Mouse (Mus musculus): ENCODE measurements at regions not wholly inside any gene's neighbourhood (a gene's known extent, or its start where the extent isn't known, plus 50 kb on each side); places are given as distances from the start of the nearest gene placed in this dataset.

DNA sequence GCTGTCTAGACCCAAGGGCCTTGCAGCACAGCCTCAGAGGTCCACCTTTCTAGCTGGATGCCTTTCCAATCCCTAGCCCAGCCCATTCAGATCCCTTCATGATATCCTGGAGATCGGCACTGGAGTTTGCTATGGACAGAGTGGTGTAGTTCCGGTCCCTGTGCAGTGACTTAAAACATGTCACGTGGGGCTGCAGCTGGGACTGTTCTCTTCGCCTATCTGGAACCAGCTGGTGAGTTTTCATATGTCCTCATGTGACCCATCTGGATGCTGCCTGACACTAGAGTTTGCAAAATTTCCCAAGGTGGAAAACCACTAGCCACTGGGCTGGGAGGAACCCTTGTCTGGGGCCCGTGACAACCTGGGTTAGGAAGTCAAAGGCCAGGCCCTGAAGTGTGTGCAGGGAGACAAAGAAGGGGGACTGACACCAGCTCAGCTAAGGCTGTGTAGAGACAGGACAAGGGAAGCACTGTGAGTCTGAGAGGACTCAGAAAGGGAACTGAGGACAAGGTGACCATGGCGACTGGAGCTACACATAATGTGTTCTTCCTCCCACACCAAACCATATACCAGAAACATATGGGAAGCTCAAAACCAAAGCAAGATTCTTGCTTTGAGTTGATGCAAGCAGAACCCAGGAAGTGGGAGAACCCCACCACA, 75.9 kb upstream of the Dazl start:
- no peak overlapping the region for H3K4me3 ChIP-seq (ENCODE audit: low read depth, low read length)
- H3K4me1 ChIP-seq (ENCODE audit: insufficient read depth, low read depth, low read length), result no peaks in the 10 kb centered on the region
- H3K36me3 ChIP-seq (replicated peaks), result no peaks in the 10 kb centered on the region
- no peak for DNase-seq (ENCODE audit: low spot score)
- TF ChIP-seq TAL1 (conservative IDR thresholded peaks at IDR 0.05; ENCODE audit: low read depth, low read length) (no peak), POLR2AphosphoS5 (IDR thresholded peaks at IDR 0.05; ENCODE audit: insufficient replicate concordance, low read depth, low read length) (no peak), GATA1 (IDR thresholded peaks at IDR 0.05; ENCODE audit: borderline replicate concordance, low read length) (no peak), CTCF (IDR thresholded peaks at IDR 0.05; ENCODE audit: low read depth, low read length) (no peak), GATA2 (IDR thresholded peaks at IDR 0.05; ENCODE audit: borderline replicate concordance, low read depth, low read length) (no peak)
- H3K27me3 ChIP-seq (ENCODE audit: insufficient read depth, low read length), result no peaks in the 10 kb centered on the region
- H3K9me3 ChIP-seq (replicated peaks), result peaks cover 56% of the 10 kb centered on the region
- no peak for ATAC-seq (ENCODE audit: extremely low read depth, insufficient number of reproducible peaks, low FRiP score, poor library complexity, severe bottlenecking)

- no peak overlapping the region for H3K4me3 ChIP-seq (ENCODE audit: low read depth, low read length)
- no peaks in the 10 kb centered on the region for H3K27me3 ChIP-seq (ENCODE audit: insufficient read depth, low read length)
- peaks cover 57% of the 10 kb centered on the region for H3K9me3 ChIP-seq (replicated peaks)
- DNase-seq (ENCODE audit: low spot score), result no peak
- H3K36me3 ChIP-seq (replicated peaks), result no peaks in the 10 kb centered on the region
- no peaks in the 10 kb centered on the region for H3K4me1 ChIP-seq (ENCODE audit: insufficient read depth, low read depth, low read length)
- ATAC-seq (ENCODE audit: extremely low read depth, insufficient number of reproducible peaks, low FRiP score, poor library complexity, severe bottlenecking), result no peak
- no peak for TF ChIP-seq CTCF (IDR thresholded peaks at IDR 0.05; ENCODE audit: low read depth, low read length)
- TF ChIP-seq GATA2 (IDR thresholded peaks at IDR 0.05; ENCODE audit: borderline replicate concordance, low read depth, low read length), result no peak
- TF ChIP-seq TAL1 (conservative IDR thresholded peaks at IDR 0.05; ENCODE audit: low read depth, low read length), result no peak
- no peak for TF ChIP-seq GATA1 (IDR thresholded peaks at IDR 0.05; ENCODE audit: borderline replicate concordance, low read length)
- no peak for TF ChIP-seq POLR2AphosphoS5 (IDR thresholded peaks at IDR 0.05; ENCODE audit: insufficient replicate concordance, low read depth, low read length)
These were observed 77.0 kb upstream of the Dazl start for GRCm38 (mm10) chr17:50370484-50370883.

DNA sequence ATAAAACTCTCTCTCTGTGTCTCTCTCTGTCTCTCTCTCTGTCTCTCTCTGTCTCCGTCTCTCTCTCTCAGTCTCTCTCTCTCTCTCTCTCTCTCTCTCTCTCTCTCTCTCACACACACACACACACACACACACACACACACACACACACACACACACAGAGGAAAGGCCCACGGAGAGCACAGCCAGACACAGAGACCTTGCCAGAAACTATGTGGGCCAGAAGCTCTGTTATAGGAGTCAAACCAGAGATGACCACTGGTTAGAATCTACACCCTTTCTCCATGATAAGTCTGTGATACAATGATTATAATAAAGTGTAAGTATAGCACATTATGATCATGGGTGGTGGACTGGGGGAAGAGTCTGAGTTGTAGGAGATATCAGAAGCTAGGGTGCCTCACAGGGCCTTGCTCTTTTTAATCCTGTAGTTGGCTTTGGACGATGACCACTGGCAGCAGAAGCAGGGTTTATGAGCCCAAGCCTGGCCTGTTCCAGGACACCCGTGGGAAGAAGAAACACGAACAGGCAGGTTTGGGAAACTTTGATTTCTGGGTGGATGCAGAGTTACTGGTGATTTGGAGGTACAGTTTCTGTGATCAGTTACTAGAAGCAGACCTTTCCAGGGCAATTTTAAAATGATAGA, 80.2 kb upstream of the Dazl start:
- Histone ChIP-seq H3K36me3 (replicated peaks) (no peaks in the 10 kb centered on the region), H3K27me3 (ENCODE audit: insufficient read depth, low read length) (no peaks in the 10 kb centered on the region), H3K4me3 (ENCODE audit: low read depth, low read length) (no peak overlapping the region), H3K9me3 (replicated peaks) (peaks cover 49% of the 10 kb centered on the region), H3K4me1 (ENCODE audit: insufficient read depth, low read depth, low read length) (no peaks in the 10 kb centered on the region)
- no peak for DNase-seq (ENCODE audit: low spot score)
- TF ChIP-seq GATA1 (IDR thresholded peaks at IDR 0.05; ENCODE audit: borderline replicate concordance, low read length) (no peak), GATA2 (IDR thresholded peaks at IDR 0.05; ENCODE audit: borderline replicate concordance, low read depth, low read length) (no peak), POLR2AphosphoS5 (IDR thresholded peaks at IDR 0.05; ENCODE audit: insufficient replicate concordance, low read depth, low read length) (no peak), CTCF (IDR thresholded peaks at IDR 0.05; ENCODE audit: low read depth, low read length) (no peak), TAL1 (conservative IDR thresholded peaks at IDR 0.05; ENCODE audit: low read depth, low read length) (no peak)
- ATAC-seq (ENCODE audit: extremely low read depth, insufficient number of reproducible peaks, low FRiP score, poor library complexity, severe bottlenecking), result no peak

- DNase-seq (ENCODE audit: low spot score), result no peak
- H3K4me3 ChIP-seq (ENCODE audit: low read depth, low read length), result no peak overlapping the region
- no peak for TF ChIP-seq TAL1 (conservative IDR thresholded peaks at IDR 0.05; ENCODE audit: low read depth, low read length)
- TF ChIP-seq GATA2 (IDR thresholded peaks at IDR 0.05; ENCODE audit: borderline replicate concordance, low read depth, low read length), result no peak
- no peak for TF ChIP-seq CTCF (IDR thresholded peaks at IDR 0.05; ENCODE audit: low read depth, low read length)
- no peak for TF ChIP-seq POLR2AphosphoS5 (IDR thresholded peaks at IDR 0.05; ENCODE audit: insufficient replicate concordance, low read depth, low read length)
- TF ChIP-seq GATA1 (IDR thresholded peaks at IDR 0.05; ENCODE audit: borderline replicate concordance, low read length), result no peak
- ATAC-seq (ENCODE audit: extremely low read depth, insufficient number of reproducible peaks, low FRiP score, poor library complexity, severe bottlenecking), result no peak
- H3K9me3 ChIP-seq (replicated peaks), result peaks cover 47% of the 10 kb centered on the region
- no peaks in the 10 kb centered on the region for H3K27me3 ChIP-seq (ENCODE audit: insufficient read depth, low read length)
- H3K4me1 ChIP-seq (ENCODE audit: insufficient read depth, low read depth, low read length), result no peaks in the 10 kb centered on the region
- H3K36me3 ChIP-seq (replicated peaks), result no peaks in the 10 kb centered on the region
These were observed 82.0 kb upstream of the Dazl start for GRCm38 (mm10) chr17:50375465-50375864.

- ATAC-seq (ENCODE audit: extremely low read depth, insufficient number of reproducible peaks, low FRiP score, poor library complexity, severe bottlenecking), result no peak
- Histone ChIP-seq H3K27me3 (ENCODE audit: insufficient read depth, low read length) (no peaks in the 10 kb centered on the region), H3K9me3 (replicated peaks) (peaks cover 45% of the 10 kb centered on the region), H3K4me3 (ENCODE audit: low read depth, low read length) (no peak overlapping the region), H3K36me3 (replicated peaks) (no peaks in the 10 kb centered on the region), H3K4me1 (ENCODE audit: insufficient read depth, low read depth, low read length) (no peaks in the 10 kb centered on the region)
- DNase-seq (ENCODE audit: low spot score), result no peak
- no peak for TF ChIP-seq POLR2AphosphoS5 (IDR thresholded peaks at IDR 0.05; ENCODE audit: insufficient replicate concordance, low read depth, low read length)
- TF ChIP-seq TAL1 (conservative IDR thresholded peaks at IDR 0.05; ENCODE audit: low read depth, low read length), result no peak
- no peak for TF ChIP-seq GATA2 (IDR thresholded peaks at IDR 0.05; ENCODE audit: borderline replicate concordance, low read depth, low read length)
These were observed 83.3 kb upstream of the Dazl start for GRCm38 (mm10) chr17:50376708-50377107.

DNA sequence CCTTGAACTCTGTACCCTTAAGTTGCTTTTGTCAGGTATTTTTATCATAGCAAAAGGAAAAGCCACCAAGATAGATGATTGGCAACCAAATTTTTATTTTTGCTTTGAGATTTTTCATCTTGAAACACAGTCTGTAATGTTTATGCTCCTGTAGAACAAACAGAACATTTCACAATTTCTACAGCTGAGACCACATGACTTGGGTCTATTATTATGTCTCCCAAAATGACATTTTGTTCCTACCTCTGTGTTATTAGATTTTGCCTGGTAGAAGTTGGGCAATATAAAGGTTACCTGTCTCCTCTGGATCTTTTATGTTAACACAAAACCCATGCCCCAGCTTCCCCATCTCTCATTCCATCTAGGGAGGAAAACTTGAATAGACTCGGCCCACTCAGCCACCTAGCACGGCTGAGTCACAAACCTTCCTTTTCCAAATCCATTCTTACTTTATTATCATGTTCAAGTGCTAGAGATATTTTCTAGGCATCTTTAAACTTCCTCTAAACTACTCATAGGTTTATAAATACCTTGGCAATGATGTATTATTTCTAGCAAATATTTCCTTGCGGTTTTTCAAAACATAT, 84.8 kb upstream of the Dazl start:
- ATAC-seq (ENCODE audit: extremely low read depth, insufficient number of reproducible peaks, low FRiP score, poor library complexity, severe bottlenecking) (no peak), DNase-seq (ENCODE audit: low spot score) (no peak)
- no peak overlapping the region for H3K4me3 ChIP-seq (ENCODE audit: low read depth, low read length)
- H3K27me3 ChIP-seq (ENCODE audit: insufficient read depth, low read length), result no peaks in the 10 kb centered on the region
- peaks cover 47% of the 10 kb centered on the region for H3K9me3 ChIP-seq (replicated peaks)
- H3K36me3 ChIP-seq (replicated peaks), result no peaks in the 10 kb centered on the region
- TF ChIP-seq CTCF (IDR thresholded peaks at IDR 0.05; ENCODE audit: low read depth, low read length), result no peak
- no peak for TF ChIP-seq GATA1 (IDR thresholded peaks at IDR 0.05; ENCODE audit: borderline replicate concordance, low read length)
- TF ChIP-seq GATA2 (IDR thresholded peaks at IDR 0.05; ENCODE audit: borderline replicate concordance, low read depth, low read length), result no peak
- TF ChIP-seq POLR2AphosphoS5 (IDR thresholded peaks at IDR 0.05; ENCODE audit: insufficient replicate concordance, low read depth, low read length), result no peak
- no peak for TF ChIP-seq TAL1 (conservative IDR thresholded peaks at IDR 0.05; ENCODE audit: low read depth, low read length)
- H3K4me1 ChIP-seq (ENCODE audit: insufficient read depth, low read depth, low read length), result no peaks in the 10 kb centered on the region

All from G1E (cell line).